Mouse (Mus musculus) gastrocnemius, postnatal 14 days (tissue): ENCODE data around the gene Alyref. TPM values are rescaled to one million over a fixed set of nuclear protein-coding genes. Genes with fewer than 3 reads are reported as not detected.

ENCODE experiments used
- DNase-seq: peaks from one replicate; pipeline ENCODE4 v3.0.0; 2021; ENCODE audit warnings: mixed read lengths
- intact Hi-C: fragments of 180-260 bp; cut with DNase I; formaldehyde crosslinking; loops from one replicate; pipeline ENCODE4 v1.15.1; 2025; ENCODE audit warnings: low total_unique reads
- long read RNA-seq, 2 experiments: library from polyadenylated mRNA; stranded (forward); transcript quantifications; one replicate each; pipeline ENCODE4 v2.0.0; 2021
- total RNA-seq, 2 experiments: library from RNA; stranded (reverse); gene quantifications; 2 replicates each; pipeline ENCODE4 v1.2.3; 2021

Alyref gene
- total RNA-seq = 10 to 100 TPM; 44.6 to 60.9 TPM
- long read RNA-seq, experiment 1, transcript Alyref-201 (6 exons, 3,527 nt) = major isoform, 55 of 57 reads
- long read RNA-seq, experiment 1, partial matches to known transcripts = 0 of 57 reads
- long read RNA-seq, experiment 1, other reads (novel, unspliced or antisense) = 2 of 57 reads
- long read RNA-seq, experiment 2, transcript Alyref-201 (6 exons, 3,527 nt) = major isoform, 62 of 68 reads
- long read RNA-seq, experiment 2, partial matches to known transcripts = 1 of 68 reads
- long read RNA-seq, experiment 2, other reads (novel, unspliced or antisense) = 5 of 68 reads

GRCm38 (mm10) chr11:120598283-120598989 lies at the start of gene Alyref, which contains the start of gene Anapc11:
TSS of gene Alyref (minus strand) at chr11:120598365.
TSS of gene Anapc11 (plus strand) at chr11:120598421.
- DNase-seq = peak; percentile 94
- intact Hi-C loops = no loop called here

GRCm38 (mm10) chr11:120647047-120647830 lies 49.1 kb upstream of the Alyref start:
- no peak for DNase-seq
- intact Hi-C loops = no loop called here

DNA sequence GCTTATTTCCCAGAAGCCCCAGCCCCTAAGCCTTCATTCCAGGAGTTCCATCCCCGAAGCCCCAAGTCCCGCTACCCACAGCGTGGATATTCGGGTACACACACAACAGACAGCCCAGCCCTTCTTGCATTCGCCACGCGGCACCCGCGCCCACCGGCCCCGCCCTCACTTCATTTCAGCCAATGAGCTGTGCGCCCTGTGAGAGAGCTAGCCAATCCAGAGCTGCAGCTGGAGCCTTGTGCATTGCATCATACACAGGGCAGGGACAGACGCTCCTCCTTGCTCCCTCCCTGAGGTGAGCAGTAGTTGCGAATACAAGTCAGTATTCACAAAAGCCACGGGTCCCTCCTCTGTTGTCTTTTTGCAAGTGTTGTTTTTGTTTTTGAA lies 45.4 kb upstream of the Alyref start, which contains the start of gene Pycr1:
Gene Pycr1 (minus strand): TSS at position 169 of the 387 bp plus-strand sequence.
- intact Hi-C loops = no loop called here
- peak; percentile 94 for DNase-seq

DNA sequence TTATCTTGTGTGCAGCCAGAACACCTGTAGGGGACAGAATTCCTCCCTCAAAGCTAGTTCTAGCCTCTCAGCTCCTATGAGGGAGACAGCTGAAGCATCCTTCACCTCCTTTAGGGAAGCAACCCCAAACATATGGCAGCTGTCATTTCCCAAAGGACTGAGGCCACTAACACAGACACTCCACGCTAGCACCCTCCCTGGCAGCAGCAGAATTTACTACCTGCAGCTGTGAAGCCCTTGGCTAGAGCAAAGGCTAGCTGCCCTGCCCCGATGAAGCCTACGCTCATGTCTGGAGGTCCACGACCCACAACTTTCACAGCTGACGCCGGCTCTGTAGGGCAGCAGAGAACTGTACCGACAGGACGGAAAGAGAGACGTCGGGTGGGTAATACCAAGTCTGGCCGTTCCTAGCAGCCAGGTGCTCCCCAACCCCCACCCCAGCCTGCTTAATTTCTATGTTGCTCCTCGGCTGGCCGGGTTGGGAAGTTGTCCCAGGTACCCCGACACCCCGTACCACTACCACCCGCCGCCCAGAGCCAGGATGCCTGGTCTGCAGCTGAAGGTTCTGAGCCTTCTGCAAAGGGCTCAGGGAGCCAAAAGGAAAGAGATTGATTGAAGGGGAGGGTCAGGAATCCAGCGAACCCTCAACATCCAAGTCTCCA lies 44.9 kb upstream of the Alyref start:
- intact Hi-C loops = no loop called here
- no peak for DNase-seq

- DNase-seq = no peak
- intact Hi-C loops = no loop called here
Observed at GRCm38 (mm10) chr11:120641869-120642268, 43.7 kb upstream of the Alyref start.

DNA sequence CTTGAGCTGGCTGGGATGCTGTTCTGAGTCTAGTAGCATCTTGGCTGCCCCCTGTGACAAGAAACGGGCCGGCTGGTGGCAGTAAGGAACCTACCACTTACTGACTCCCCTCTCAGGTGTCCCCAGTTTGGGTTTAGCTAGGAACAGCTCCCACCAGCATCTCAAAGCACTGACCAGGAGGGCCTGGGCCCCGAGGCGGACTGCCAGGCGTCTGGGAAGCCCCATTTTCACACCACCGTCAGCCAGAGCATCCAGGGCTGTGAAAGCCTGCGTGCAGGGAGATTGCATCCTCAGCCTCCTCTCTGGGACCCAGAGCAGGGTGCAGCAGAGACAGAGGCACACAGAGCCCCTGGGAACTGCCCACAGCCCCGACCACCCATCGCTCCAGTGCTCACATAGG lies 43.1 kb upstream of the Alyref start:
- intact Hi-C loops = no loop called here
- DNase-seq = no peak

DNA sequence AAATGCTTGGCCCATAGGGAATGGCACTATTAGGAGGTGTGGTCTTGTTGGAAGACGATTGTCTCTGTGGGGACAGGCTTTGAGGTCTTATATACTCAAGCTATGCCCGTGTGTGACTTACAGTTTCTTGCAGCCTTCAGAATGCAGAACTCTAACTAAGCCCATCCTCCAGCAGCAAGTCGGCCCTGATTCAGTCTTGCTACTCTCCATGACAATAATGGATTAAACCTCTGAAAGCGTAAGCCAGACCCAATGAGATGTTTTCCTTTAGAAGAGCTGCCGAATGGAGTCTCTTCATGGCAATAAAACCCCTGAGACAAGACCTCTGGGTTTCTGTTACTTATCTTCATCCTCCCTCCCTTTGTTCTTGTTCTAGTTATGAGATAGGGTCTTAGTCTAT lies 36.6 kb upstream of the Alyref start:
- intact Hi-C loops = no loop called here
- DNase-seq = no peak

DNA sequence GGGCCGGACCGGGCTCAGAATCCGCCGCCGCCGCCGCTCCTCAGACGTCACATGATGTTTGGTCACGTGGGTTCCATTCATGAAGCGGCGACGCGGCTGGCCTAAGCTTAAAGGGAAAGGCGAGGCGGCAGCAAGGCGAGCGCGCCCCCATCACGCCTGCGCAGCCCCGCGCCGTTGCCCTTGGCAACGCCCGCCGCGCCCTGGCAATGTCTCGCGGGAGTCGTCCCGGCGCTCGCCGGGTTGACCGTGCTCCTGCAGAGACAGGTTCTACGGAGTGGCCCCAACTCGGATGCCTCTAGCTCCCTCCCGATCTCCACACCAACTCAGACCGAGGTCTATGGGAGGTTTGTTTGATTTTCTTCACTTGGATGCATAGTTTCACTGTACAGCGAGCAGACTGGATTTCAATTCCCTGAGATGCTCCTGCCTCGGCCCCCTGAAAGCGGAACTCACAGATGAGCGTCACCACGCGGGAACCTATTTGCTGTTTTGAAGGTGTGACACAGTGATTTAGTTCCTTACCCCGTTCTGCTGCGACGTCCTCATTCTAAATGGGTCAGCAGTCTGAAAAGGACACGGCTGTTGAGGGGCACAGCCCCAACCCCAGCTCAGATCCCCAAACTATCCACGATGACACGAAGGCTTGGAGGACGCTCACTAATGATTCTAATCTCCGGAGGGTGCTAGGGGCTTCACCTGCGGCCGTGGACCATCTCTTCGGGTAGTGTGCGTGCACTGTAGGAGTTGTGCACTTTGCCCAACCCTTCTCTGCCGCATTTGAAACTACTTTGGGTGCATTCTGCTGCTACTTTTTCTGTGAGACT lies 35.6 kb upstream of the Alyref start, which contains the start of gene Mafg:
Gene Mafg (minus strand): TSS at position 81 of the 824 bp plus-strand sequence.
- intact Hi-C loops = no loop called here
- DNase-seq = peak; percentile 93

GRCm38 (mm10) chr11:120632559-120633519 lies 34.7 kb upstream of the Alyref start:
- intact Hi-C loops = no loop called here
- DNase-seq = peak; percentile 81

DNA sequence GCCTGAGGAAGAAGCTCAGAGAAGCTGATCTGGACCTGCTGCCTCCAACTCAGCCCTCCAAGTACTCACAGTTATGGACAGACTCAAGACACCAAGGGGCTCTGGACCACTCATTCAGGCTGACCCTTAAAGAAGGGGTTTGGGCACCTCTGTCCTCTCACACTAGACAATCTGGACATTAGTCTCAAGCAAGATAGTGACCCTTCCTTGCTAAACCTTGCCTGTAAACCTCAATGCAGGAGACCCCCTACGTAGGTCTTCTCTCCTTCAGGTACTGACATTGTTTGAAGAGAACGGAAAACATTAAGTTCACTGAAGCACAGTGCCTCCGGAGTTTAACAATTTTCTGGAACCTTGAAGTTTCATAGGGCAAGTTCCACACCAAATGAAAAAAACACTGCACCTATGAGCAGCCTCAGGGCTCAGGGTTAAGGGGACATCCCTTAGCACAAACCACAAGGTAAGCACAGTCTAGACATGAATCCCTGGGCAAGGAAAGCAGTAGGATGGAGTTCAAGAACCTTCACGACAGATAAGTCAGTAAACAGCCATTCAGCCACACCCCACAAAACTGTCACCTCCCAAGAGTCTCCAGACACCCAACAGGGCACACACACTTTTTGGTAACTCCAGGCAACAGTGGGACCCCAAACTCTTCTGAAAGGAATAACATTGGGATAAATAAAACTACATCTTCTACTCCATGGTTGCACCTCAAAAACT lies 33.7 kb upstream of the Alyref start:
- no peak for DNase-seq
- intact Hi-C loops = no loop called here

GRCm38 (mm10) chr11:120630881-120631725 lies 32.9 kb upstream of the Alyref start:
- intact Hi-C loops = no loop called here
- no peak for DNase-seq

GRCm38 (mm10) chr11:120630401-120630871 lies 32.3 kb upstream of the Alyref start:
- no peak for DNase-seq

DNA sequence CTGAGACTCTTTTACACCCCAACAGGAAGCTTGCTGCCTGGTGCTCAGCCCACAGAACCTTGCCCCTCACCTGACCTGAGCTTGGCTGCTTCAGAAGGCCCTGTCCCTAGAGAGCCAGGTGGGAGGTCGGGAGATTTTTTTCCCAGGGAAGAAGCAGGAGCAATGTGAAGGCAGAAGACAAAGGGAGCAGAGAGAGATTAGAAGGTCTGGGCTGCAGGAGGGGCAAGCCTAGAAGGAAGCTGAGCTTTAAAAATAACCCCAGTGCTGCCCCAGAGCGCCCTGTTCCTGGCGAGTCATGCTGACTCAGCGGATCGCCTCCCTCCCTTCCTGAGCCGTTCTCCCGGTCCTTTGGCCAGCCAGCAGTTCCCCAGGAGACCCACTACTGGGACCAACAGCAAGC lies 31.7 kb upstream of the Alyref start:
- DNase-seq = peak; percentile 61
- intact Hi-C loops = no loop called here

More at GRCm38 (mm10) chr11:120630401-120630871, 32.3 kb upstream of the Alyref start:
- intact Hi-C loops = no loop called here

GRCm38 (mm10) chr11:120629341-120629730 lies 31.2 kb upstream of the Alyref start:
- intact Hi-C loops = no loop called here
- DNase-seq = no peak

DNA sequence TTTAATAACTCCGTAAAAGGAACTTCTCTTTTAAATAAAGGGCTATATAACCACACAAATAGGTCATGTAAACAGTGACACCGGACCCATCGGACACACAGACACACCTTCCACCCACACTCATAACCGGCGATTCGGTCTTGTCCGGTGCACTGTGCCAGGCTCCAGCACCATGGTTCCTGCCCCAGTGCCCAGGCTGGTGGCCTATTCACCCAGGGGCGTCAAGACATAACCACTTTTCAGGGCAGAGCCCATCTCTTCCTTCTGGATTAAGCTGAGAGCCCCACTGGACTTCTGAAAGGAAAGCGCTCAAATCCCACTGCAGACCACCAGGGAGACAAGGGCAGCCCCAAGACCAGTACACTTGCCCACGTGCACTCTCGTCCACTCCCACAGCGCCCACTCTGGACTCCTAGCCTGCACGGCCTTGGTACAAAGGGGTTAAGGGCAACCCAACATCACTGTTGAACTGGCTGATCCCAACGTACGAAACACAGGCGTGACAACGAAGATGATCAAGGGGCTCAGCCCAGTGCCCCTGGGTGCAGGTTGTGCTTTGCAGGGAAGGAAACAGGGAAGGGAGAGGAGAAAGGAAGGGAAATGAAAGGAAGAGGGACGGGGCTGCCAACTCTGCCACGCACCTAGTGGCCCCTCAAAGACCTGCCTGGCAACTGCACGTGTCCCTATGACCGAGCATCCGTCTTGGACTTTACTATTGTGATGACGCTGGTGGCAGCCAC lies 30.6 kb upstream of the Alyref start:
- no peak for DNase-seq
- intact Hi-C loops = no loop called here
